In genomic region chr1:150920276-150920675, GRCm38 (mm10) we compare ENCODE assay signal across 10 mouse cellular contexts.
A peak's percentile ranks its signal among the peaks of the same experiment; 100 is the strongest.
DNase-seq lines count a peak whose midpoint lies in the region; ATAC-seq and TF ChIP-seq lines count a peak whose summit lies in the region.
"Had no signal": no experiment of that assay in that cellular context is flagged by ENCODE, and none has a peak within 500 bp of the region (broad histone marks: within the 10 kb centered on the region; RNA-seq: fewer than 3 reads in every experiment).

No protein-coding gene starts in this region.

- DNase-seq in hindbrain, postnatal 0 days (ENCODE audit: low spot score), result peak; percentile 81
- DNase-seq in MEL-GATA-1-ER (ENCODE audit: extremely low read depth, low read depth), result peak; percentile 36
- peak; percentile 63 to 76 for DNase-seq in cerebellum, adult 18-20 months
- DNase-seq in gastrocnemius, adult 8-10 months (ENCODE audit: low spot score in 2 of 2), result peak; percentile 8 to 10
- peak; percentile 65 to 79 for DNase-seq in layer of hippocampus, postnatal 10 days (ENCODE audit: low spot score in 2 of 2)
- peak; percentile 15 to 59 for DNase-seq in urinary bladder, postnatal 36 days (ENCODE audit: low spot score in 2 of 2)

- WGBS in hindbrain, postnatal 0 days, result 45% methylated on average over 6 of the region's 6 CpGs
- WGBS in hindbrain, embryonic 16.5 days, result 52% methylated on average over 6 of the region's 6 CpGs
- 46% methylated on average over 6 of the region's 6 CpGs for WGBS in midbrain, embryonic 13.5 days

- no peak overlapping the region for H3K4me2 ChIP-seq in hindbrain, postnatal 0 days (ENCODE audit: low read depth, low read length)
- no peak overlapping the region for H3K4me2 ChIP-seq in hindbrain, embryonic 16.5 days (ENCODE audit: low read length)
- no peak overlapping the region for H3K4me2 ChIP-seq in midbrain, embryonic 13.5 days (replicated peaks)
- H3K4me2 ChIP-seq: liver, embryonic 15.5 days; stomach, embryonic 15.5 days had no signal

- no peak overlapping the region for H3K4me3 ChIP-seq in hindbrain, postnatal 0 days (ENCODE audit: low read length)
- H3K4me3 ChIP-seq in hindbrain, embryonic 16.5 days (ENCODE audit: low read length), result no peak overlapping the region
- H3K4me3 ChIP-seq in midbrain, embryonic 13.5 days (replicated peaks), result no peak overlapping the region
- H3K4me3 ChIP-seq: liver, embryonic 15.5 days; stomach, embryonic 15.5 days had no signal

- TF ChIP-seq CTCF in hindbrain, postnatal 0 days (IDR thresholded peaks at IDR 0.05; ENCODE audit: low read depth), result peak; percentile 74

- H3K9ac ChIP-seq in hindbrain, postnatal 0 days (replicated peaks; ENCODE audit: low read length), result no peak overlapping the region
- no peak overlapping the region for H3K9ac ChIP-seq in hindbrain, embryonic 16.5 days (ENCODE audit: low read depth, low read length)
- no peak overlapping the region for H3K9ac ChIP-seq in midbrain, embryonic 13.5 days (replicated peaks)
- H3K9ac ChIP-seq: liver, embryonic 15.5 days; stomach, embryonic 15.5 days had no signal

- no peaks in the 10 kb centered on the region for H3K36me3 ChIP-seq in hindbrain, postnatal 0 days (ENCODE audit: insufficient read depth, low read length)
- no peaks in the 10 kb centered on the region for H3K36me3 ChIP-seq in hindbrain, embryonic 16.5 days (ENCODE audit: control insufficient read depth, insufficient read depth, low read length)
- no peaks in the 10 kb centered on the region for H3K36me3 ChIP-seq in midbrain, embryonic 13.5 days
- H3K36me3 ChIP-seq: liver, embryonic 15.5 days; stomach, embryonic 15.5 days had no signal

- no peak overlapping the region for H3K27ac ChIP-seq in hindbrain, postnatal 0 days
- H3K27ac ChIP-seq in hindbrain, embryonic 16.5 days (ENCODE audit: low read depth, low read length), result no peak overlapping the region
- no peak overlapping the region for H3K27ac ChIP-seq in midbrain, embryonic 13.5 days
- H3K27ac ChIP-seq: liver, embryonic 15.5 days; stomach, embryonic 15.5 days had no signal

- ATAC-seq in hindbrain, postnatal 0 days, result no peak
- ATAC-seq in hindbrain, embryonic 16.5 days, result no peak
- ATAC-seq in midbrain, embryonic 13.5 days, result 0 out of 2 replicates have a peak, but pooled peaks have one; percentile 20

- no peaks in the 10 kb centered on the region for H3K4me1 ChIP-seq in hindbrain, postnatal 0 days (ENCODE audit: insufficient read depth, low read length)
- H3K4me1 ChIP-seq in hindbrain, embryonic 16.5 days (ENCODE audit: control insufficient read depth, insufficient read depth, low read depth, low read length), result no peaks in the 10 kb centered on the region
- H3K4me1 ChIP-seq in midbrain, embryonic 13.5 days (replicated peaks), result no peaks in the 10 kb centered on the region
- H3K4me1 ChIP-seq: liver, embryonic 15.5 days had no signal

- H3K9me3 ChIP-seq in hindbrain, postnatal 0 days (ENCODE audit: low read length), result no peaks in the 10 kb centered on the region
- no peaks in the 10 kb centered on the region for H3K9me3 ChIP-seq in hindbrain, embryonic 16.5 days (ENCODE audit: control insufficient read depth, low read length)
- H3K9me3 ChIP-seq in midbrain, embryonic 13.5 days, result no peaks in the 10 kb centered on the region
- H3K9me3 ChIP-seq: liver, embryonic 15.5 days; stomach, embryonic 15.5 days had no signal

- no peaks in the 10 kb centered on the region for H3K27me3 ChIP-seq in hindbrain, postnatal 0 days (ENCODE audit: insufficient read depth, low read length)
- H3K27me3 ChIP-seq in hindbrain, embryonic 16.5 days (replicated peaks; ENCODE audit: control insufficient read depth, insufficient read depth, low read length), result no peaks in the 10 kb centered on the region
- H3K27me3 ChIP-seq in midbrain, embryonic 13.5 days, result no peaks in the 10 kb centered on the region
- H3K27me3 ChIP-seq: liver, embryonic 15.5 days; stomach, embryonic 15.5 days had no signal

Comparison
In these comparisons a context has a peak if more than half of its experiments do, and no peak if none do; other contexts are left out.
1. DNase-seq: peak in every context shown above with its lines; median percentile 81 in hindbrain, postnatal 0 days; 72 in layer of hippocampus, postnatal 10 days; 70 in cerebellum, adult 18-20 months; 37 in urinary bladder, postnatal 36 days; 36 in MEL-GATA-1-ER; 9 in gastrocnemius, adult 8-10 months.